Mouse (Mus musculus): ENCODE measurements at regions not wholly inside any gene's neighbourhood (a gene's known extent, or its start where the extent isn't known, plus 50 kb on each side); places are given as distances from the start of the nearest gene placed in this dataset.
A peak's percentile ranks its signal among the peaks of the same experiment; 100 is the strongest.

DNA sequence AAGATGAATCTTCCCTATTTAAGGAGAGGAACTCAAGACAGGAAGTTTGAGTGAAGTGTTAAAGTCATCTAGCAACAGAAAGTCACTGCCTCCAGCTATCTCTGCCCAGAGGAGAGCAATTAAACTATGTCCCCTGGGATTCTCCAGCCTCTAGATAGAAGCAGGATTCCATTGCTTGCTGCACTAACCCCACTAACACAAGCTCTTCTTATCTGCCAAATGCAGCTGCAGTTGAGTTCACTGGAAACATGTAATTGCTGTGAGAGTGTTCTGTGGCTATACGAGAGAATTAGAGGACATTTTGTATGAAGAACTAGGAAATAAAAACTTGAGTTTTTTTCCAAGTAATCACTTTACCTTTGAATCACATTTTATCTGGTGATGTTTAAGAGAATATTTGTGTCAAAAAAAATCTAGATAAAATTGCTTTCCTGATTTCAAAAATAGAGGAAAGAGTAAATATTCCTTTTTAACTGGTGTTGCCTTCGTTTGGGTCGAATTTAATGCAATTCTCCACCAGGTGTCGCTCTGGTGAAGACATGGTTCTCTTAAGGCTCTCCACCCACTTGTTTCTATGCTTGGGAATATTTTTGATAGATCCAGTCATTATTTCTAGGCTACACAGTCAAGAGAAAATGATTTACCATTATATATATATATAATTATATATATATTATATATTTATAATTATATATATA lies 121.1 kb upstream of the Bmp2 start:
- Histone ChIP-seq H3K9me3 (no peaks in the 10 kb centered on the region), H3K27ac (no peak overlapping the region), H3K4me1 (no peaks in the 10 kb centered on the region), H3K9ac (no peak overlapping the region), H3K36me3 (no peaks in the 10 kb centered on the region), H3K4me2 (no peak overlapping the region), H3K4me3 (replicated peaks) (no peak overlapping the region), H3K27me3 (replicated peaks) (no peaks in the 10 kb centered on the region)
- no peak for ATAC-seq (ENCODE audit: insufficient read depth, low FRiP score, low read depth)
- WGBS, result 44% methylated on average over 4 of the region's 4 CpGs

GRCm38 (mm10) chr2:133432141-133432813 lies 119.7 kb upstream of the Bmp2 start:
- Histone ChIP-seq H3K36me3 (no peaks in the 10 kb centered on the region), H3K27me3 (replicated peaks) (no peaks in the 10 kb centered on the region), H3K4me2 (no peak overlapping the region), H3K27ac (no peak overlapping the region), H3K9me3 (no peaks in the 10 kb centered on the region), H3K4me3 (replicated peaks) (no peak overlapping the region), H3K9ac (no peak overlapping the region), H3K4me1 (no peaks in the 10 kb centered on the region)
- no peak for ATAC-seq (ENCODE audit: insufficient read depth, low FRiP score, low read depth)
- WGBS, result 85% methylated on average over 10 of the region's 10 CpGs

- H3K9ac ChIP-seq, result no peak overlapping the region
- no peak for ATAC-seq (ENCODE audit: insufficient read depth, low FRiP score, low read depth)
- no peaks in the 10 kb centered on the region for H3K36me3 ChIP-seq
- H3K4me1 ChIP-seq, result no peaks in the 10 kb centered on the region
- no peak overlapping the region for H3K27ac ChIP-seq
- no peaks in the 10 kb centered on the region for H3K9me3 ChIP-seq
- 62% methylated on average over 22 of the region's 22 CpGs for WGBS
- no peaks in the 10 kb centered on the region for H3K27me3 ChIP-seq (replicated peaks)
- H3K4me3 ChIP-seq (replicated peaks), result no peak overlapping the region
- H3K4me2 ChIP-seq, result peak overlapping the region; percentile 11; the same call in 1 of the 2 replicates
These were observed 114.8 kb upstream of the Bmp2 start for GRCm38 (mm10) chr2:133436913-133437843.

DNA sequence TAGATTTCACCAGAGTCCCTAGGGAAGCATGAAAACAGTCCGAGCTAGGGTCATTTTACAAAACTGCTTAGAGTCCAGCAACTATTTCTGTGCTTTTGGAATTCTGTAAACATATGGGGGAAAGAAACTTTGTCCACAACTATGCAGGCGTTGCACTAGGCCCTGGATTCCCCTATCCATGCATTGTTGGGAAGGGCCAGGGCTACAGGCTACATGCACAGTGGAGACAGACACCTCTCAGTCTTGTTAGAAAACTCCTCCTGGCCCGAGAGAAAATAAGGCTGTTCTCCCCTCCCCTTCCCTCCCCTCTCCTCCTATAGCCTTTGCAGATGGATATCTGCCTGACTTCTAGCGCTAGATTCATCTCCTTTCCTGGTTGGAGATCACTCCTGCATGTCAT lies 113.9 kb upstream of the Bmp2 start:
- no peaks in the 10 kb centered on the region for H3K36me3 ChIP-seq
- no peak overlapping the region for H3K4me2 ChIP-seq
- 44% methylated on average over 4 of the region's 4 CpGs for WGBS
- H3K4me1 ChIP-seq, result no peaks in the 10 kb centered on the region
- H3K4me3 ChIP-seq (replicated peaks), result no peak overlapping the region
- no peak overlapping the region for H3K9ac ChIP-seq
- no peak overlapping the region for H3K27ac ChIP-seq
- no peak for ATAC-seq (ENCODE audit: insufficient read depth, low FRiP score, low read depth)
- H3K27me3 ChIP-seq (replicated peaks), result no peaks in the 10 kb centered on the region
- H3K9me3 ChIP-seq, result no peaks in the 10 kb centered on the region

- 89% methylated on average over 4 of the region's 4 CpGs for WGBS
- ATAC-seq (ENCODE audit: insufficient read depth, low FRiP score, low read depth), result no peak
- no peak overlapping the region for H3K27ac ChIP-seq
- no peaks in the 10 kb centered on the region for H3K4me1 ChIP-seq
- H3K9ac ChIP-seq, result no peak overlapping the region
- no peaks in the 10 kb centered on the region for H3K9me3 ChIP-seq
- H3K4me3 ChIP-seq (replicated peaks), result no peak overlapping the region
- no peaks in the 10 kb centered on the region for H3K27me3 ChIP-seq (replicated peaks)
- no peaks in the 10 kb centered on the region for H3K36me3 ChIP-seq
- H3K4me2 ChIP-seq, result no peak overlapping the region
These were observed 108.9 kb upstream of the Bmp2 start for GRCm38 (mm10) chr2:133443024-133443423.

DNA sequence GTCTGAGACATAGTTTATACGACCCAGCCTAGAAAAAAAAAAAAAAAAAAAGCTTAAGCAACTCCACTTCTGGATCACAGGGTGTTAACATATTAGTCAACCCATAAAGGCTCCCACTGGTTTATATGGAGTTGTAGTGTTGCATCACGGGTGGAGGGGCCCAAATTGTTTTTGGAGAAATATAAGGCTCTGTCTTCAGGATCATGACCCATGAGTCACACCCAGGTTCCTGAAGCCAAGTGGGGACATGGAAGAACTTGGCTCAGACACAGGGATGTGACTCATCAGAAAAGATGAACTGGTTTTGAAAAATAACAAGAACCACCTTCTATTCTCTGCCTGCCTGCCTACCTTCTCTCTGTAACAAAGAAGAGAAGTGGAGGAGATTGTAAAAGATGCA lies 108.5 kb upstream of the Bmp2 start:
- ATAC-seq (ENCODE audit: insufficient read depth, low FRiP score, low read depth), result no peak
- H3K36me3 ChIP-seq, result no peaks in the 10 kb centered on the region
- no peaks in the 10 kb centered on the region for H3K27me3 ChIP-seq (replicated peaks)
- no peak overlapping the region for H3K4me3 ChIP-seq (replicated peaks)
- no peak overlapping the region for H3K4me2 ChIP-seq
- H3K9me3 ChIP-seq, result no peaks in the 10 kb centered on the region
- no peak overlapping the region for H3K27ac ChIP-seq
- no peak overlapping the region for H3K9ac ChIP-seq
- no peaks in the 10 kb centered on the region for H3K4me1 ChIP-seq
- 69% methylated on average over 2 of the region's 2 CpGs for WGBS

DNA sequence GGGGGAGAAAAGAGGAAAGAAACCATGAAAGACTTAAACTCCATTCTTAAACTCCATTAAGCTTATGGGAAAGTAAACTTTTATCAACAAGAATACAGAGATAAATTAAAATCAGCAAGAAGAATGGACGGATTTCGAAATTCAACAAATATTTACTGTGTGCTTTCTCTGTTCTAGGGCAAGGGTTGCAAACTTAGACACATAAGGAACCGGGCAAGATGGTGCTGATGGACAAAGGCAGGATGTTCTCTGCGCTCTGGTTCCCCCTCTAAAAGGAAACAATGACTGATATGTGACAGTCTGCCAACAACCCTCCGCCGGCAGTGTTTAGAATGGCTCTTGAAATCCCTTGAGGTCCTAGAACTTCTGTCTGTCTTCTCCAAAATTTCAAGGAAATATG lies 99.0 kb upstream of the Bmp2 start:
- 57% methylated on average over 6 of the region's 6 CpGs for WGBS
- H3K4me3 ChIP-seq (replicated peaks), result no peak overlapping the region
- H3K27ac ChIP-seq, result no peak overlapping the region
- ATAC-seq (ENCODE audit: insufficient read depth, low FRiP score, low read depth), result no peak
- H3K9ac ChIP-seq, result no peak overlapping the region
- no peaks in the 10 kb centered on the region for H3K4me1 ChIP-seq
- H3K27me3 ChIP-seq (replicated peaks), result no peaks in the 10 kb centered on the region
- H3K9me3 ChIP-seq, result no peaks in the 10 kb centered on the region
- no peaks in the 10 kb centered on the region for H3K36me3 ChIP-seq
- no peak overlapping the region for H3K4me2 ChIP-seq

DNA sequence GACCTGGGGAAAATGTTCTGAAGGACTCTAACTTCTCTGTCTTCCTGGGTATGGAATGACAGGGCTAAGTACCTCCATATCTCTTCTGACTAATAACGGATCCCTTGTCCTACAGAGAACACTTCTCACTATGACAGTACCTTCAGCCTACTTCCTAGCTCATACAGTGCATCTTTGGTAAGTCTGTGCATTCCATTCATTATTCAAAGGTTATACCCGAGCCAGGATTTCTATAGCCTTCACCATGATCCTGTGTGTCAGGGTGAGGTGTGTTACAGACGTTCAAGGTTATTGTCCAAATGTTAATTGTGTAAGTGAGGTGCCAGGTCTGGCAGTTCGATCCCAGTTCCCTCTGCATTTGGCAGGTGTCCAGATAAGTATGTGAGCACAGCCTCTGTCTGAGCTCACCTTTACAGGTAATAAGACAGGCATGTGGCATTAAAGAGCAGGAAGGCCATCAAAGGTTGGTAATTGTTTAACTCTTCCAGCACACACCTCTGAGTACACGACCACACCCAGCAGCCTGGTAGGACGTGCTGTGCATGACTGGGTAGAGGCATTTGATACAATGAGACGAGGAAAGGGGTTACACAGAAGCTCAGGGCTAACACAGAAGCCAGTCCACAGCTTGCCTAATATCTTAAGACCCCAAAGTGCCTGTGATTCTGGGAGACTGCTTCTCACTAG lies 96.3 kb upstream of the Bmp2 start:
- WGBS, result 57% methylated on average over 7 of the region's 7 CpGs

DNA sequence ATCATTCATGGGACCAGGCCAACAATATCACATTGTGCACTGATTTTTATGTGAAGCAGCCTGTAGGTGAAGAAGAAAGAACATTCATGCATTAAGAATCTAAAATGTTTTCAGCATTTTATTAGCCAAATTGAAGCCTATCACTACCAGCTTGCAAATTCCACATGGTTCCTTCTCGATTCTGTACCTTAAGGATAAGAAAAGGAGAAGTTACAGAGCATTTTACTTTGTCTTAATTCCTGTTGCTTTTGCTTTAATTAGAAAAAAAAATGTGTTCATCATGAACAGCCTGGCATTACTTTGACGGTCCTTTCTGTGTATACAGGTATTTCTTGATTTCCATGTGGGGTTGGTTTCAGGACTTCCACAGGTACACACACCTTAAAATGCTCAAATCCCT lies 95.2 kb upstream of the Bmp2 start:
- Histone ChIP-seq H3K4me1 (no peaks in the 10 kb centered on the region), H3K9me3 (no peaks in the 10 kb centered on the region), H3K27ac (no peak overlapping the region), H3K4me3 (replicated peaks) (no peak overlapping the region), H3K4me2 (no peak overlapping the region), H3K9ac (no peak overlapping the region), H3K36me3 (no peaks in the 10 kb centered on the region), H3K27me3 (replicated peaks) (no peaks in the 10 kb centered on the region)
- no peak for ATAC-seq (ENCODE audit: insufficient read depth, low FRiP score, low read depth)
- WGBS, result 69% methylated on average over 2 of the region's 2 CpGs

More for the DNA sequence above, 96.3 kb upstream of the Bmp2 start:
- Histone ChIP-seq H3K4me3 (replicated peaks) (no peak overlapping the region), H3K4me1 (no peaks in the 10 kb centered on the region), H3K36me3 (no peaks in the 10 kb centered on the region), H3K27me3 (replicated peaks) (no peaks in the 10 kb centered on the region), H3K4me2 (no peak overlapping the region), H3K27ac (peak overlapping the region; percentile 50), H3K9ac (no peak overlapping the region), H3K9me3 (no peaks in the 10 kb centered on the region)
- ATAC-seq (ENCODE audit: insufficient read depth, low FRiP score, low read depth), result peak; percentile 91

DNA sequence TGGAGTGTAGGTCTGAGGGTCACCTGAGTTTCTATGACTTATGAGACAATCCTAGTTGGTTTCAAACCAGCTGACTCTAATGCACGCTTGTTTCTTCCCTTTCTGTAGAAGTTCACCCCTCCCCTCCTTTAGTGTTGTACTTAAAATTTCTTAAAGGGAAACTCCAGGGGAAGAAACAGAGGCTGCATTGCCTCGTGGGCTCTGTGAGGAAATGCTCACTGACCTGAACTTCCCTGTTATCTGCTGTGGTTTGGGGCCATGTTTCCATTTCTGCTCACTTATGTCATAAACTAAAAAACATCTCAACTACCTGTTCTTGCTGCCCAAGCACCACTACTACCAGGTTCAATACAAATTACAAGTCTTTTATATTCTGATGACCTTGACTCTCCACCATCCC lies 93.2 kb upstream of the Bmp2 start:
- Histone ChIP-seq H3K9me3 (no peaks in the 10 kb centered on the region), H3K4me1 (no peaks in the 10 kb centered on the region), H3K27me3 (replicated peaks) (no peaks in the 10 kb centered on the region), H3K4me2 (no peak overlapping the region), H3K9ac (no peak overlapping the region), H3K27ac (no peak overlapping the region), H3K4me3 (replicated peaks) (no peak overlapping the region), H3K36me3 (no peaks in the 10 kb centered on the region)
- WGBS, result 50% methylated on average over 2 of the region's 2 CpGs
- no peak for ATAC-seq (ENCODE audit: insufficient read depth, low FRiP score, low read depth)

- WGBS, result 51% methylated on average over 7 of the region's 7 CpGs
- H3K36me3 ChIP-seq, result no peaks in the 10 kb centered on the region
- H3K27me3 ChIP-seq (replicated peaks), result no peaks in the 10 kb centered on the region
- H3K9me3 ChIP-seq, result no peaks in the 10 kb centered on the region
- H3K9ac ChIP-seq, result no peak overlapping the region
- H3K27ac ChIP-seq, result no peak overlapping the region
- H3K4me2 ChIP-seq, result no peak overlapping the region
- no peaks in the 10 kb centered on the region for H3K4me1 ChIP-seq
- no peak for ATAC-seq (ENCODE audit: insufficient read depth, low FRiP score, low read depth)
- H3K4me3 ChIP-seq (replicated peaks), result no peak overlapping the region
These were observed 91.1 kb upstream of the Bmp2 start for GRCm38 (mm10) chr2:133460814-133461213.
